Mouse (Mus musculus) kidney, adult 2 months (tissue): ENCODE results near the gene Idnk.

Experiments used
- CTCF ChIP-seq: fragments of 200-500 bp; conservative IDR thresholded peaks from 2 replicates; pipeline ENCODE4 v1.5.1; 2011; ENCODE audit warnings: low read depth, mild to moderate bottlenecking, control low read depth, low read length, moderate library complexity, mixed read lengths; ENCODE audit not compliant: insufficient read depth, insufficient read length
- POLR2A ChIP-seq: fragments of 200-500 bp; IDR thresholded peaks from one replicate; pipeline ENCODE4 v1.6.1; 2011; ENCODE audit warnings: low read depth, low read length, control low read depth

DNA sequence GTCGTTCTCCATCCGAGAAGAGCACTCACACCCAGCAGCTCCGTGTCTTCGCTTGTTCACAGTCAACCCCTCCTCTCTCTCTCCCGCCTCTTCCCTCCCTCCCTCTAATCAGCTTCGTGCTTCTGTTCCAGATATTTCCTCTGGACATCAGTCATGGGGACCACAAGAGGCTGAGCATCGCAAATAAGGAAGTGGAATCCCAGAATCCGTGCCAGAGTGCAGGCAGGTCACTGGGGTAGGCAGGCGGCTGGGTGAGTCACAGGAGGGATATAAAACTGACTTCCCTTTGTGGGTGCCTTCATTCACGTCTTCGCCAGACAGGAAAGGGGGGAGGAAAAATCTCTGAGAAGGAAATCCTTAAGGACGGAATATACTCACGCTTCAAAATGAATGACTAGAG is 42.2 kb upstream of the Idnk start:
- TF ChIP-seq CTCF (no peak), POLR2A (no peak)
